Mouse (Mus musculus) 3T3-L1 (cell line): Measurements from ENCODE around the gene Iffo2.
"Not testable (repeated sequence)": the region's sequence is repeated elsewhere in the genome, so short reads cannot be mapped to it uniquely, and the experiment has no call there.

Experiments used
- DNase-seq: peaks from one replicate; pipeline ENCODE4 v3.0.0-alpha.2; 2015; ENCODE audit warnings: low read depth, low spot score

The Iffo2 gene

GRCm38 (mm10) chr4:139530248-139530647 lies at the start of gene Iffo2:
TSS of gene Iffo2 (plus strand) at chr4:139530548.
- not testable (repeated sequence) for DNase-seq

DNA sequence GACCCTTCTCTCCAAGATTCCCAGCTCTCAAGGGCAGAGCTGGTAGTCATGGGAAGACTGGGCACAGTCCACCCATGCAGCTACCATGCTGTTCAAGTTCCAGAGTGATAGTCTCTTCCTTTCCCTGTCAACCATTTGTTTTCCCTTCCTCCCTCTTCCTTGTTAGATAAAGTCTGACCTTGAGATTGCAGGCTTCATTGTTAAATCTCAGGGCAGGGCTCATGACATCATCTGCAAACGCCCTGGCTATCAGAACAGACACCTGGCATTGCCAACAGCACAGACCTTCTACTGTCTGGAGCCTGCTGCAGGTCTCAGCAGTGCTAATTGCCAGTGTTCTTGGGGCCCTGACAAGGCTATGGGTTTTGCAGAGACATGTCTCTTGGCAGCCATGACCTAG lies 48.9 kb upstream of the Iffo2 start:
- no peak for DNase-seq

GRCm38 (mm10) chr4:139483461-139484105 lies 46.8 kb upstream of the Iffo2 start:
- DNase-seq: no peak

- no peak for DNase-seq
Observed at GRCm38 (mm10) chr4:139484496-139484895, 45.9 kb upstream of the Iffo2 start.

DNA sequence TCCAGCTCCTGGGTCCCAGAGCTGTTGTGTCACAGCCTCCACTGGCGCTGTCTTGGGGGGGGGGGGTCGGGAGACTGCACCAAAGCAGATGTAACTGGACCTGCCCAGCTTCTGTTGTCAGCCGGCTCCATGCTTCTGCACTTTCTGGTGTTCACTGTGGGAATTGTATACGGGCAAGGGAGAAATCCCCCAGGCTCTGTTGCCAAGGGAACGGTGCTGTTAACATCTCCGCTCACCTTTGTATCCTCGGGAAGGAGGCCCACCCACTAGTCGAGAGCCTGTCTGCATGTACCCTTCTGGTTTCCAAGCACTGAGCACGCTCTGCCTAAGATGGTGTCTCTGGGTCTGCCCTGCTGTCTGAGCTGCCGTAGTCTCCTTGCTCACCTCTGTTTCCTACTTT lies 43.3 kb upstream of the Iffo2 start:
- no peak for DNase-seq

- DNase-seq: no peak
Observed at GRCm38 (mm10) chr4:139488325-139488724, 42.0 kb upstream of the Iffo2 start.

GRCm38 (mm10) chr4:139489946-139490345 lies 40.4 kb upstream of the Iffo2 start:
- no peak for DNase-seq

DNA sequence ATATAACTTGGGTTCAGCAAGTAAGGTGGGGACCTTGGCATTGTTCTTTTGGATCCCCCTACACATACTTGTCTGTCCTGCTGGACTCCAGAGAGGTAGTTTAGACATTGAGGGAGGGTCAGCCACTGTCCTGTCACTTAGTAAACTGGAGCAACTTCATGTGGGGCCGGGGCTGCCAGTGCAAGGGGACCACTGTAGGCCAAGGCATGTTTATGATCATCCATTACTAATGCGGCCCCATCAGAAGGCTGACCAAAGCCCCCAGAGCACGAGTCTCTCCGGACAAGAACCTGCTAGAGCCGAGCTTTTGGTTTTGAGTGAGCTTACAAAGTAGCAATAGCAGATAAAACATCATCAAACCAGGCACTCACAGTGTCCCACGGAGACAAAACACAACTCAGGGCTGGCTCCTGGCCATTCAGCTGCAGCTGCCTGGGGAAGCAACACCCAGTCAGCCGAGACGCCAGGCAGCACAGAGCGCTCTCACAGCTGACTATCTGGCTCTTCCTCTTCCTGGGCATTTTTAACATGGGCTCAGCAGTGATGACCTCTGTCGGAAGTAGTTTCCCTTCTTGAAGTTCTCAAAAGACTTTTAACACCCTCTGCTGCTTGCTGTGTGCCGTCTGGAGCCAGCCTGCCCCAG lies 39.8 kb upstream of the Iffo2 start:
- DNase-seq: no peak

DNA sequence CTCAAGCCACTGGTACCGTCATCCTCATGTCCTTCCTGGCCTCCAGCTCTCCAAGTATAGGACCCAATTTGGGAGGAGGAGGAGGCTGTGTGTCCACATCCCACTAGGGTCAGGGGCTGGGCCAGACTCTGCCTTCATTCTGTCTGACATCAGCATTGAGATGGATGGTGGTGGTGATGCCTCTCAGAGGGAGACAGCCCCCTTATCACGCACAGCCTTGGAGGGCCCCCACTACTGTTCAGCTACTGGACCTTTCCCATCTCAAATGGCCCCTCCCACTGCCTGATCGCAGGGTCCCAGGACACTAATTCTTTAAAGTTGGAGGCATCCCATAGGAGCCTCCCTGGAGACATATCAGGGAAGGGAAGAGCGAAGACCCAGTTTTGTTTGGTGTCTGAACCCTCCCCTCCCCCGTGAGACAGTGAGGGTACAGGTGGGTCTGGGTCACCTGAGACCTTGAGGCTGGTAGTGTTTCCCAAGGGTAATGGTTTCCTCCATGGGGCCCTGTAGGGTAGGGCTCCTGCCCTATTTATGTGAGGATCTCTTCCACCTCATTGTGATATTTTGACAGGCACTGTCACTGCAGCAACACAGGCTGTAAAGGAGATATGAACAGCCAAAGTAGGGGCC lies 38.7 kb upstream of the Iffo2 start:
- DNase-seq: no peak

DNA sequence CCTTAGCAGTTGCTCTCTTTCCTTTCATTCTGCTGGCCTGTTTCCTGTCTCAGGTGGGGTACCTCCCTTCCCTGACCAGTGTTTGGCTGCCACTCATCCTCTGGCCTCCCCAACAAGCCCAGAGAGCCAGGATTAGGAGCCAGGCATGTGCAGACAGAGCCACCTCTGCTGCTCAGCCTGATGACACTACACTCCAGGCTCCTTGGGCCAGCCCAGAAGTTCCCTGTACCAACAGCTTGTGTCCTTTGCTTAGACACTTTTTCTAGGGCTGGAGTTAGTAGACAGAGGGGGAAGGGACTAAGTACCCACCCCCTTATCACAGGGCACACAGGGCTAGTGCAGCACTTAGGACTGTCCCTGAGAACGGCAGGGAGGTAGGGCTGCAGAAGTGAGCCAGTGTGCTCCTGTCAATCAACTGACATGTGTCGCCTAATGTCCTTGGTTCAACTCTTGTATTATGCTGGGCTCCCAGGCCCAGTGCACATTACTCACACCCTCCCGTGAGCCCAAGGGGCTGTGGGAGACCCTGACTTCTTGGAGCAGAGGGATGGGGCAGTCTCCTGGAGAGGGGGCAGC lies 38.0 kb upstream of the Iffo2 start:
- no peak for DNase-seq

DNA sequence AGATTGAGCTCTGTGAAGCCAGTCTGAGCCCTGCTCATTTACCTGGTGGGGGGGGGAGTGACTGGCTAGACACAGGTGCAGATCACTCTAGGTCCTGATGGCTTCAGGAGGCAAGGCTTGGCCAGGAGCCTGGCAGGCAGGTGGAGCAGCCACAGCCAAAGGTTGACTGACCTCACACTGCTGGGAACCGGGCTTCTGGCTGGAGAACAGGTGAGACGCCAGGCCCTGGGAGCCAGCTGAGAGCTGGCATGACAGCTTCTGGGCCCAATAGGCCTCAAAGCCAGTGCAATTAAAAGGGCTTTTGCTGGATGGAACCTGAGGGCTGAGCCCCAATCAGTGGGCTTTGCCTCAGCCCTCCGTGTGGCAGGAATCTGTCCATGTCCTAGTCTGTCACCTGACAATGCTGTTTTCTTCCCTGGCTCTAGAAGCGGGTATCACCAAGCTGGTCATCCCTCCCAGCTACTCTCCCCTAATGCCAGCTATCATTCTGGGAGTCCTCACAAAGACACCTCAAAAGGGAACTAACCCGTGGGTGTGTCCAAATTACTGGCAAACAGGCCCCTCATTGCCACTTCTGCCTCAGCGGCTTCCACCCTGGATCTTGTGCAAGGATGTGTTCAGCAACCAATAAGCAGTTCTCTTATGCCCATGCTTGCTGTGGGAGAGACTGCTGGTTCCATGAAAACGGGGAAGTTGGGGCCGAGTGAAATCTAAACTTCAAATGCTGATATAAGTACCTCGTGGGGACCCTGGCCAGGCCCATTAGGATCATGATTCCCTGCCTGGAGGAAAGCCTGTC lies 36.9 kb upstream of the Iffo2 start:
- no peak for DNase-seq

DNA sequence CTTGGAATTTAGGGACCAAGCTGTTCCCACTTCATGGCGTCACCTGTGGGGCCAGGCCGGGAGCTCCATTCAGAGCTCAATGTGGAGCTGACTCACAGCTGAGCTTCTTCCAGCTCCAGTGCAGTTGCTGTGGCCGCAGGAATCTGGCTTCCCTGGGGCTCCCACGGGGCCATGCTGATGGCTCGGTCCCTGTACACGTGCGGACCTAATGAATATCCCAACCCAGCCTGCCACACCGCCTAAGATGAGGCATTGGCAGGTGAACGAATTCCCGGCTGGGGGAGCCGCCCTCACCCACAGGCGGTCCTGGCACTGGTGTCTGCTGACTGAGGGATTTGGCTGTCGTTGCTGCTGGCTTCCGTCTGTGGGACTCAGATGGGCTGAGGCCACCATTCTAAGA lies 29.5 kb upstream of the Iffo2 start:
- peak; percentile 23 for DNase-seq

GRCm38 (mm10) chr4:139501702-139502101 lies 28.6 kb upstream of the Iffo2 start:
- no peak for DNase-seq

GRCm38 (mm10) chr4:139503919-139504318 lies 26.4 kb upstream of the Iffo2 start:
- DNase-seq: no peak

DNA sequence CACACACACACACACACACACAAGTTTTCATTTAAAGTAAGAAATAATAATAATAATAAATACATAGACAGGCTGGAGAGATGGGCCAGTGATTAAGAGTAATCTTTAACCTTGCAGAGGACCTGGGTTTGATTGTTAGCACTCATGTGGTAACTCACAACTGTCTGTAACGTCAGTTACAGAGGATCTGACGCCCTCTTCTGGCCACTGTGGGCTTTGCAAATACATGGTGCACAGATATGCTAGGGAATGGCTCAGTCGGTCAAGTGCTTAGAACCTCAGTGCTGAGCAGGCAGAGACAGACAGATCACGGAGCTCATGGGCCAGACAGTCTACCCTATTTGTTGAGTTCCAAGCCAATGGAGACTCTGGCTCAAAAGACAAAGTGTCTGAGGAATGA lies 24.6 kb upstream of the Iffo2 start:
- no peak for DNase-seq

DNA sequence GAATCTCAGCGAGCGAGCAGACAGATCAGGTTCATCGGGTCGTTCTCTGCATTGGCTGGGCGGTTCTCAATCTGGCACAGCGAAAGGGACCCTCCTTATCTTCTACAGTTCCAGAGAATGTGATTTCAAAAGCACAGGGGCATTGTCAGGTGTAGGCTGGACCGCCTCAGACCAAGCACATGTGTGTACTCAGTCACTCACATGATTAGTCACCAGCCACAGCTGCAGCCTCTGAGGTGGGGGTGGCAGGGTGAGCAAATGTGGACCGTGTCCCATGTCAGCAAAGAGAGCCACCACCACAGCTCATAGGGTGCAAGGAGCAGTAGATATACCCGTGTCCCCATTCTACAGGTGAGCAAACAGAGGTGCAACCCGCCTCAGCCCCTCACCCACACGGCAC lies 23.6 kb upstream of the Iffo2 start:
- no peak for DNase-seq

DNA sequence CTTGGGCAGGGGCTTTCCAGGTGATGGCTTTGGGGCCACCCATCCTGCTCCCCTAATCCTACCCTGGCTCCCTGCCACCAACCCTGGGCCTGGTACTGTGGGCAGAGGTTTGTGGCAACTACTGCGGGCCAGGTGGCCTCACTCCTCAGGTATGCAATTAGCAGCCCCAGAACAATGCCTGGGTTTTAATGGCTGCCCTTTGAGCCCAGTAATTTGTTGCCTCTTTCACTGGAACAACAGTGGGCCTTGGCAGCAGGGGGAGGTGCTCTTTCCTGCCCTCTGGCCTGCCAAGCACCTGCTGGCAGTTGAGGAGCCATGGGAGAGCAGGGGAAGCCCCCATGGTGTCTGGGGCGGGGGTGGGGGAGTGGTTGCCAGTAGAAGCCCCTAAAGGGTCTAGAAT lies 21.3 kb upstream of the Iffo2 start:
- no peak for DNase-seq

- DNase-seq: no peak
Observed at GRCm38 (mm10) chr4:139511557-139511956, 18.8 kb upstream of the Iffo2 start.

GRCm38 (mm10) chr4:139512985-139513384 lies 17.4 kb upstream of the Iffo2 start:
- DNase-seq: no peak

DNA sequence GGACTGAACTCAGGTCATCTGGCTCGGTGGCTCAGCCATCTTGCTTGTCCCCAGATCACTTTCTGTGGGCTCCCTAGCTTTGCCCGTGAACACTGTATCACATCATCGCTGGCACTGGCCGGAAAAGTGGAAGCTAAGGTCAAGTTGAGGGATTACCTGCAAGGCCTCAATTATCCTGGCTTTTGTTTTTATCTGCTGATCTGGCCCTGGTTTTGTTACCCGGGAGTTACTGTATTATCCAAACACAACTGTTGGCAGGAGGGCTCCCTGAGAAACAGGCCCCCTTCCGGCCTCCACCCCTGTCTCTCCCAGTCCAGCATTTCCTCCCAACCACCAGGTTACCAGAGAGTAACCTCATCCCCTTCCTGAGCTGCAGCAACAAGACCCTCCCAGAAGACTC lies 11.1 kb upstream of the Iffo2 start:
- DNase-seq: no peak

DNA sequence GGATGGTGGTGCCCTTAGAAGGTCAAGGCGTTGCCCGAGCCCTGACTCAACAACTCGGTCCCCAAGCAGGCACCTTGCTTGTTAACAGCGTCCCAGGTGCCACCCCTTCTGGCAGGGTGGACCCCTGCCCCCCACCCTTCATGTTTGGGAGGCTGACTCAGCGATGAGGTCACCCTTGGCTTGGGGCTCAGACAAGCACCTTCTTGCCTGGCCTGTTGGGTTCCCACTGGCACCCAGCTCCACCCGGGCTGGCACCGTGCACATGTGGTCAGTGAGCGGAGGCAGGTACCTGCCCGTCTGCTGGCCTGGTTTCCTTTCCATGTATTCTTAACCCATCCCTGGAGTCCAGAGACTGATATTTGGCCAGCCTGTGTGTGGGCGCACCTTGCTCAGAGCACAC lies 8.4 kb upstream of the Iffo2 start:
- DNase-seq: no peak

DNA sequence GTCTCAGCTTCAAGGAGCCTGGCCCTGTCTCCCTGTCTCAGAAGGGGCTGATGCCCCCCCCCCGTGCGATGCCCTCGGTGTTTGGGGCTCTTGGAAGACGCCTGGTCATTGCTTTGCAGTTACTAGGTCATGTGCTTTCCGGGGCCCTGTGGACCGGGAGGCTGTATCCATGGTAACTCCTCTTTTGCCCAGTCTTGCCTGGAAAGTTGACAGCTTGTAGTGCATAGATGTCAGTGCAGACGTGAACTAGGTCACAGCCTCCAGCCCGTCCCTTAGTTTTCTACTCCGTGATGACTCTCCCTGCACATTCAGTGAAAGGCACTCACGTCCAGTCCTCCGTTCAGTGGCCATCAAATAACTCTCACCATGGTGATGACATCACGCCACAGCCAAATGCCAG lies 3.9 kb upstream of the Iffo2 start:
- no peak for DNase-seq
